12 mouse cellular contexts compared by ENCODE assay signal in the genomic region with DNA sequence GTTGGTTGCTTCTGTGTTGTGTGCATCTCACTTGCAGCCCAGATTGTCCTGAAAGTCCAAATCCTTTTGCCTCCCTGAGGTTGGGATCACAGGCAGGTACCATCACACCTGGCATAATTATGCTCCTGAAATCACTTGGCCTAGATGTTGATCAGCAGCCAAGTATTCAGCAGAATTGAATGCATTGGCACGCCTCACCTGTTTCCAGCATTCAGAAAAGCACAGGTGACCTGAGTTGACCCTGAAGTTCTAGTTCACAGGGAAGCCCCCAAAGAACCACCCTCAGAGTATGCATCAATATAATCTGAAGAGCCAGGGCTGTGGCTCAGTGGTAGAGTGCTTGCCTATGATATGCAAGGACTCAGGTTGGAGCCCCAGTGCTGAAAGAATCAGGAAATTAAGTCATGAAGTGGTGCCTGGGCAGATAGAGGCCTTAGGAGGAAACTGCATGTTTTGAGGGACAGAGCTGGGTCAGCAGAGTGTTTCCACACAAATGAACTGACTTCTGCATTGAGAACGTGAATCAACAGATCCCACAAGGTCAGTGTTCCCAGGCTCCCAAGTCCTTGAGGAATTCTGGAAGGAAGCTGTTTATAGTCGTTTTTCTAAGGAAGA. TPM values are rescaled to one million over a fixed set of nuclear protein-coding genes. Genes with fewer than 3 reads are reported as not detected.
DNase-seq lines count a peak whose midpoint lies in the region; ATAC-seq and TF ChIP-seq lines count a peak whose summit lies in the region.
"Had no signal": no experiment of that assay in that cellular context is flagged by ENCODE, and none has a peak within 500 bp of the region (broad histone marks: within the 10 kb centered on the region; RNA-seq: fewer than 3 reads in every experiment).

No protein-coding gene starts in this region.

- ATAC-seq in heart, embryonic 13.5 days (ENCODE audit: extremely low read depth, insufficient number of reproducible peaks, low FRiP score, low TSS enrichment): no peak
- ATAC-seq in heart, postnatal 0 days (ENCODE audit: insufficient read depth, low read depth): no peak
- ATAC-seq: intestine, postnatal 0 days had no signal

- 53% methylated on average over 3 of the region's 3 CpGs for WGBS in heart, embryonic 13.5 days
- 62% methylated on average over 3 of the region's 3 CpGs for WGBS in heart, postnatal 0 days
- WGBS in olfactory bulb, adult 2 months: 80% methylated on average over 3 of the region's 3 CpGs

- no peaks in the 10 kb centered on the region for H3K36me3 ChIP-seq in heart, embryonic 13.5 days
- H3K36me3 ChIP-seq in heart, postnatal 0 days (replicated peaks; ENCODE audit: control insufficient read depth, insufficient read depth, low read length): no peaks in the 10 kb centered on the region
- H3K36me3 ChIP-seq: limb, embryonic 13.5 days had no signal

- H3K4me3 ChIP-seq in heart, embryonic 13.5 days: no peak overlapping the region
- no peak overlapping the region for H3K4me3 ChIP-seq in heart, postnatal 0 days (ENCODE audit: low read depth, low read length)
- no peak overlapping the region for H3K4me3 ChIP-seq in olfactory bulb, adult 2 months (ENCODE audit: insufficient read depth, low read depth, low read length)
- H3K4me3 ChIP-seq: limb, embryonic 13.5 days had no signal

- no peak overlapping the region for H3K9ac ChIP-seq in heart, embryonic 13.5 days
- no peak overlapping the region for H3K9ac ChIP-seq in heart, postnatal 0 days (replicated peaks; ENCODE audit: low read depth, low read length)
- H3K9ac ChIP-seq: limb, embryonic 13.5 days had no signal

- TF ChIP-seq POLR2A in olfactory bulb, adult 2 months (IDR thresholded peaks at IDR 0.05; ENCODE audit: insufficient read depth, low read depth, low read length): no peak

- DNase-seq in heart, postnatal 4 days: no peak
- DNase-seq in ovary, adult 18-20 months (ENCODE audit: low spot score): peak; percentile 12
- DNase-seq in ovary, postnatal 14 days (ENCODE audit: low spot score): no peak
- DNase-seq in heart, postnatal 0 days (ENCODE audit: low spot score): no peak
- DNase-seq in frontal cortex, postnatal 25 days (ENCODE audit: low spot score in 2 of 2): no peak
- no peak for DNase-seq in adrenal gland, postnatal 4 days (ENCODE audit: low spot score in 2 of 2)
- DNase-seq: midbrain, embryonic 14.5 days had no signal

- H3K27ac ChIP-seq in heart, embryonic 13.5 days (replicated peaks): peak overlapping the region; percentile 43; the same call in 1 of the 2 replicates
- peak overlapping the region; percentile 44; the same call in 1 of the 2 replicates for H3K27ac ChIP-seq in heart, postnatal 0 days (ENCODE audit: low read depth)
- 0 out of 2 replicates have a peak overlapping the region, but pooled peaks have one; percentile 17 for H3K27ac ChIP-seq in olfactory bulb, adult 2 months (ENCODE audit: insufficient read depth, low read depth, low read length)
- H3K27ac ChIP-seq: limb, embryonic 13.5 days; stomach, postnatal 0 days had no signal

- H3K9me3 ChIP-seq in heart, embryonic 13.5 days: no peaks in the 10 kb centered on the region
- H3K9me3 ChIP-seq in heart, postnatal 0 days (replicated peaks; ENCODE audit: control insufficient read depth, low read length): no peaks in the 10 kb centered on the region
- H3K9me3 ChIP-seq: limb, embryonic 13.5 days had no signal

- H3K4me1 ChIP-seq in heart, embryonic 13.5 days: peaks cover 13% of the 10 kb centered on the region
- H3K4me1 ChIP-seq in heart, postnatal 0 days (ENCODE audit: control insufficient read depth, insufficient read depth): 0 out of 2 replicates have a peak, but pooled peaks cover 4% of the 10 kb centered on the region
- peaks cover 5% of the 10 kb centered on the region; the same call in 1 of the 2 replicates for H3K4me1 ChIP-seq in olfactory bulb, adult 2 months (ENCODE audit: control insufficient read depth, insufficient read depth, low read length)

- H3K27me3 ChIP-seq in heart, embryonic 13.5 days (replicated peaks): no peaks in the 10 kb centered on the region
- no peaks in the 10 kb centered on the region for H3K27me3 ChIP-seq in heart, postnatal 0 days (ENCODE audit: control insufficient read depth, insufficient read depth, low read length)
- H3K27me3 ChIP-seq: limb, embryonic 13.5 days had no signal

- H3K4me2 ChIP-seq in heart, embryonic 13.5 days: no peak overlapping the region
- no peak overlapping the region for H3K4me2 ChIP-seq in heart, postnatal 0 days (ENCODE audit: low read depth, low read length)
- H3K4me2 ChIP-seq: limb, embryonic 13.5 days had no signal

- no peak for TF ChIP-seq EP300 in heart, postnatal 0 days (IDR thresholded peaks at IDR 0.05; ENCODE audit: low read depth)

- no peak for TF ChIP-seq CTCF in heart, postnatal 0 days (IDR thresholded peaks at IDR 0.05; ENCODE audit: low read depth)
- TF ChIP-seq CTCF in olfactory bulb, adult 2 months (IDR thresholded peaks at IDR 0.05; ENCODE audit: insufficient read depth, low read depth, low read length): no peak

RNA-seq across cellular contexts. Expression of gene Gpcpd1, which starts 10.4 kb away (rescaled TPM):
- 31.6 and 31.7 TPM in 2 replicates for polyA plus RNA-seq in heart, embryonic 13.5 days (2015; fragmentation: Nextera tagmentation; extraction: Ambion mirVana)
- total RNA-seq in heart, postnatal 4 days (2021): 10 to 100 TPM; 62.0 to 71.1 TPM
- 26.4 and 37.5 TPM in 2 replicates for total RNA-seq in heart, postnatal 0 days (2014; rRNA removed; ENCODE audit: low replicate concordance)
- 60.5 and 67.9 TPM in 2 replicates for polyA plus RNA-seq in heart, postnatal 0 days (2015; fragmentation: Nextera tagmentation; extraction: Ambion mirVana)
- not detected in 2 replicates for polyA plus RNA-seq in olfactory bulb, adult 2 months (2012; ENCODE audit: insufficient read depth, insufficient read length, low replicate concordance, missing spikeins)
- total RNA-seq in adrenal gland, postnatal 4 days (2021): 10 to 100 TPM; 36.9 to 40.5 TPM
